Mouse (Mus musculus) thymus, adult 2 months (tissue): ENCODE measurements around the gene Pcbp2.

ENCODE experiments used
- CTCF ChIP-seq: fragments of 200-500 bp; IDR thresholded peaks from 2 replicates; pipeline ENCODE4 v1.5.1; 2012; ENCODE audit warnings: mild to moderate bottlenecking, control low read depth, low read length, moderate library complexity, borderline replicate concordance; ENCODE audit not compliant: control insufficient read depth, poor library complexity, insufficient read depth; ENCODE audit errors: extremely low read depth
- POLR2A ChIP-seq: fragments of 200-500 bp; IDR thresholded peaks from 2 replicates; pipeline ENCODE4 v1.6.1; 2012; ENCODE audit warnings: mild to moderate bottlenecking, low read length, control low read depth, moderate library complexity; ENCODE audit not compliant: control insufficient read depth, poor library complexity, insufficient read depth; ENCODE audit errors: extremely low read depth

- TF ChIP-seq CTCF (no peak), POLR2A (no peak)
These were observed 61.2 kb downstream of the Pcbp2 start for GRCm38 (mm10) chr15:102531586-102531985.
